Mouse (Mus musculus): Measurements from ENCODE around the gene Trappc2l.
"Not testable (repeated sequence)": the region's sequence is repeated elsewhere in the genome, so short reads cannot be mapped to it uniquely, and the experiment has no call there.

- TF ChIP-seq CTCF (IDR thresholded peaks at IDR 0.05; ENCODE audit: low read depth); EP300 (optimal IDR thresholded peaks at IDR 0.05): not testable (repeated sequence)
Observed at GRCm38 (mm10) chr8:122632134-122632533, 20.7 kb downstream of the Trappc2l start.

All from stomach, postnatal 0 days (tissue).